Mouse (Mus musculus) hindbrain, embryonic 16.5 days (tissue): Measurements from ENCODE around the gene Psen2. TPM values are rescaled to one million over a fixed set of nuclear protein-coding genes. Genes with fewer than 3 reads are reported as not detected.

Source experiments
- ATAC-seq: fragments of 200-750 bp; cut with Nextera tagmentation; 2 replicates; pipeline ENCODE4 v1.8.0; 2017; ENCODE audit warnings: moderate TSS enrichment, moderate library complexity
- H3K27ac ChIP-seq: fragments of 300-500 bp; sonication (generic); 2 replicates; pipeline ENCODE4 v1.5.1; 2014; ENCODE audit warnings: low read depth, mild to moderate bottlenecking, control low read depth, low read length, moderate library complexity
- H3K27me3 ChIP-seq: fragments of 300-500 bp; sonication (generic); replicated peaks from 2 replicates; pipeline ENCODE4 v1.6.1; 2014; ENCODE audit warnings: low read length; ENCODE audit not compliant: control insufficient read depth, insufficient read depth
- H3K36me3 ChIP-seq: fragments of 300-500 bp; sonication (generic); 2 replicates; pipeline ENCODE4 v1.6.1; 2014; ENCODE audit warnings: mild to moderate bottlenecking, low read length, moderate library complexity, mixed read lengths; ENCODE audit not compliant: control insufficient read depth, insufficient read depth
- H3K4me1 ChIP-seq: fragments of 300-500 bp; sonication (generic); 2 replicates; pipeline ENCODE4 v1.6.1; 2014; ENCODE audit warnings: low read depth, low read length; ENCODE audit not compliant: control insufficient read depth, insufficient read depth
- H3K4me2 ChIP-seq: fragments of 300-500 bp; sonication (generic); 2 replicates; pipeline ENCODE4 v1.6.1; 2014; ENCODE audit warnings: mild to moderate bottlenecking, low read length, control low read depth, moderate library complexity
- H3K4me3 ChIP-seq: fragments of 300-500 bp; sonication (generic); 2 replicates; pipeline ENCODE4 v1.5.1; 2014; ENCODE audit warnings: mild to moderate bottlenecking, low read length, control low read depth, moderate library complexity
- H3K9ac ChIP-seq: fragments of 300-500 bp; sonication (generic); 2 replicates; pipeline ENCODE4 v1.6.1; 2014; ENCODE audit warnings: low read depth, mild to moderate bottlenecking, control low read depth, low read length, moderate library complexity
- H3K9me3 ChIP-seq: fragments of 300-500 bp; sonication (generic); 2 replicates; pipeline ENCODE4 v1.6.1; 2014; ENCODE audit warnings: mild to moderate bottlenecking, low read length, moderate library complexity; ENCODE audit not compliant: control insufficient read depth
- WGBS: fragments of 180-500 bp; shearing (Covaris S2); extraction: QIAGEN DNeasy Blood & Tissue Kit; methylation state at CpG from one replicate; pipeline ENCODE4 v1.1.7; 2014; 5-methylcytosine and 5-hydroxymethylcytosine counted together
- polyA plus RNA-seq: library from polyadenylated mRNA; unstranded; fragments of >200 nt; fragmentation: Nextera tagmentation; extraction: Ambion mirVana; gene quantifications from 2 replicates; pipeline ENCODE4 v1.2.1, GENCODE M21; 2015

Gene Psen2
- polyA plus RNA-seq, 1 experiment from 2014 or later: 22.2 TPM

DNA sequence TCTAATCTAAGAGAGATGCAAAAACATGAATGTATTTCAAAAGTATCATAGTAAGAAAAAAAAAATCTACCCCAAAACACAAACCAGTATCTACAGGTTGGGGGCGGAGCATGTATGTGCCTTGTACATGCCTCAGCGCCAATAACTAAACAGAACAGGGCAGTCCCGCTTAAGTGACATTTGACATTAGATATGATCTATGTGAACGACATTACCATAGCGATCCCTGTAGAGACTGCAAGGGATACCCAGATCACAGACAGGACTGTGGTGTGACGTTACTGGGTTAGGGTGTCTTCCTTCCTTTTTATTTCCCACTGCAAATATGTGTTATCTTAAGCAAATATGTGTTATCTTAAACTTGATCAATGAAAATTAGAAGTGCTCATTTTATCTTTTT, 1.2 kb upstream of the Psen2 start:
- ATAC-seq: no peak
- Histone ChIP-seq H3K9me3 (no peaks in the 10 kb centered on the region), H3K27me3 (peaks cover 5% of the 10 kb centered on the region; the same call in 1 of the 2 replicates), H3K9ac (no peak overlapping the region), H3K4me2 (no peak overlapping the region), H3K36me3 (no peaks in the 10 kb centered on the region), H3K4me3 (no peak overlapping the region), H3K4me1 (no peaks in the 10 kb centered on the region; the same call in 1 of the 2 replicates), H3K27ac (no peak overlapping the region)
- 83% methylated on average over 6 of the region's 6 CpGs for WGBS

DNA sequence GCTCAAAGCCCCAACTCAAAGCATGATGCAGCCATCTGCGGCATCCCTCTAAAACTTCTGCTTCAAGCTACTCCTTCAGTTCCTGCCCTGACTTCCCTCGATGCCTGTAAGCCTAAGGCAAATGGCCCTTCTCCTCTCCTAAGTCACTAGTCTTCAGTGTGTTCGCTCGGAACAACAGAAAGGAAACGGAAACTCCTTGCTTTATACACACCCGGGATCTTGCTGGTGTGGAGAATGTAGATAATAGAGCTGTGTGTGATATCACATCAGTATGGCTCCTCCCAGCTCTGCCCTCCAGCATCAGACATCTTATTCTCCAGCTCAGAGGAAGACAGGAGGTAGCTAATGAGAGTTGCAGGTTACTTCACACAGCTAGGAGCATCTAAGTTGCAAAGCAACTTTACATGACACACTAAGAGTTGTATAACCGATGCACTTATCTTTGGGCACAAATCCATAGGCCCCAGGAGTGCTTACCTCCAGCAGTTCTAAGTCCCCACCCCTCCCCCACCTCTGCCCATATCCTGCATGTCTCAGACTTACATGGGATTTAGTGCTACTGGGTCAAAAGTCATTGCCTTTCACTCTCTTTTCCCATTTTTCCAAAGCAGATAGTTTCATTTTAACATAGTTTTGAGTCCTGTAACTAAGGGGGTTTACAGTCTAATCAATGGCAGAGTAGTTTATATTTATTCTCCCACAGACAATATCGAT, 1.2 kb downstream of the Psen2 start:
- peaks cover 3% of the 10 kb centered on the region; the same call in 1 of the 2 replicates for H3K27me3 ChIP-seq
- H3K27ac ChIP-seq: no peak overlapping the region
- H3K4me3 ChIP-seq: no peak overlapping the region
- peaks cover under 1% of the 10 kb centered on the region; the same call in 1 of the 2 replicates for H3K4me1 ChIP-seq
- H3K4me2 ChIP-seq: no peak overlapping the region
- no peak for ATAC-seq
- 84% methylated on average over 8 of the region's 8 CpGs for WGBS
- no peaks in the 10 kb centered on the region for H3K36me3 ChIP-seq
- H3K9ac ChIP-seq: no peak overlapping the region
- no peaks in the 10 kb centered on the region for H3K9me3 ChIP-seq

DNA sequence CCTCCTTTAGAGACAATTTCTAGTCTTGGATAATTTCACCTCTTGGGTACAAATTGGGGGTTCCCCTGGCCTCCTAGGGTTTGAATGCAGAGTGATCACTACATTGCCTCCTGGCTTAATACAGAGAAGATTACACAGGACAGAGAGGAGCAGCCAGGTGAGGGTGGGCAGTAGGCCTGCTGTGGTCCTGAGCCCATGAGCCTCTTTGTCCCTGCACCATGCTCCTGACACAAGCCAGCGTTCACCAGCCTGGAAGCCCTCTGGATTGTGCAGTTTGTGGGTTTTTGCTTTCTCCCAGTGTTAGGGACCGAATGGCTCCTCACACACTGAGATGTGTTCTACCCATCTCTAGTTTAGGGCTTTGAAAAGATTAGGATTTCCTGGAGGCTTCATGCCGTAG, 1.8 kb downstream of the Psen2 start:
- peaks cover 4% of the 10 kb centered on the region; the same call in 1 of the 2 replicates for H3K4me1 ChIP-seq
- no peak overlapping the region for H3K4me2 ChIP-seq
- no peak overlapping the region for H3K4me3 ChIP-seq
- 88% methylated on average over 3 of the region's 3 CpGs for WGBS
- H3K27me3 ChIP-seq: peaks cover 3% of the 10 kb centered on the region; the same call in 1 of the 2 replicates
- no peak overlapping the region for H3K27ac ChIP-seq
- ATAC-seq: no peak
- H3K36me3 ChIP-seq: no peaks in the 10 kb centered on the region
- no peaks in the 10 kb centered on the region for H3K9me3 ChIP-seq
- H3K9ac ChIP-seq: no peak overlapping the region

DNA sequence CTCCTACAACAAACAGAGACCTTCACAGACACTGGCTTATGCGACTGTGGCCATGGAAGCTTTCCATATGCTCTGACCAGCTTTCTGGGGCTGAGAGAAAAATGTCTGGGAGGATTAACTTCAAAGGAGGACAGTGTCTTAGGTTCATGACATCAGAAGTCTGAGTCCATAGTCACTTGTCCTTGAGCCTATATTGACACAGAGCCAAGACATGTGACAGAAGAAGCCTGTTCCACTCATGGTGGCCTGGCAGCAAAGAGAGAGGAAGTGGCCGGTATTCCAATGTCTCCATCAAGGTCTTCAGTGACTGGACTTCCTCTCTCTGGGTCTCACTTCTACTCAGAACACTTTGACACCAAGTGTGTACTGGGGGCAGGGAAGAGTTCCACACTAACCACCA, 2.4 kb downstream of the Psen2 start:
- H3K4me1 ChIP-seq: peaks cover 4% of the 10 kb centered on the region; the same call in 1 of the 2 replicates
- peaks cover 3% of the 10 kb centered on the region; the same call in 1 of the 2 replicates for H3K27me3 ChIP-seq
- WGBS: 91% methylated on average over 2 of the region's 2 CpGs
- no peak for ATAC-seq
- no peak overlapping the region for H3K4me2 ChIP-seq
- no peak overlapping the region for H3K27ac ChIP-seq
- no peaks in the 10 kb centered on the region for H3K9me3 ChIP-seq
- no peak overlapping the region for H3K4me3 ChIP-seq
- no peaks in the 10 kb centered on the region for H3K36me3 ChIP-seq
- H3K9ac ChIP-seq: no peak overlapping the region

DNA sequence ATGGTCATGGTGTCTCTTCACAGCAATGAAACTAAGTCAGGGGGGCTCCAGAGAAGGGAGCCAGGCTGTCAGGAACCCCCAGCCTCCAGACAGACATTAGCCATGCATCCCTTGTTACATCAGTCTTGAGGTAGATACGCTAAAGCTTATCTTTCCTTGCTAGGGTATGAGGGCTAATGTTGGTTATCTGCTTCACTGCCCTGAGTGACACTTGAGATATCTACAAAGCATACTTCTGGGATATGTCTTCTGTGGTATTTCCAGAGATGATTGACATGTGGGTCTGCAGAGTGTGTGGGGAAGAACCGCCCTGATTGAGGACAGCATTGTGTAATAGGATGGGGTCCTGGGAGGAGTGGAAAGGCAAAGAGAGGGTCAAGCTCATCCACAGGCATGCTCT, 3.5 kb downstream of the Psen2 start:
- Histone ChIP-seq H3K36me3 (no peaks in the 10 kb centered on the region), H3K9me3 (no peaks in the 10 kb centered on the region), H3K27me3 (no peaks in the 10 kb centered on the region), H3K4me2 (no peak overlapping the region), H3K4me1 (peaks cover 11% of the 10 kb centered on the region), H3K9ac (no peak overlapping the region), H3K27ac (no peak overlapping the region), H3K4me3 (no peak overlapping the region)
- WGBS: 81% methylated on average over 2 of the region's 2 CpGs
- no peak for ATAC-seq

DNA sequence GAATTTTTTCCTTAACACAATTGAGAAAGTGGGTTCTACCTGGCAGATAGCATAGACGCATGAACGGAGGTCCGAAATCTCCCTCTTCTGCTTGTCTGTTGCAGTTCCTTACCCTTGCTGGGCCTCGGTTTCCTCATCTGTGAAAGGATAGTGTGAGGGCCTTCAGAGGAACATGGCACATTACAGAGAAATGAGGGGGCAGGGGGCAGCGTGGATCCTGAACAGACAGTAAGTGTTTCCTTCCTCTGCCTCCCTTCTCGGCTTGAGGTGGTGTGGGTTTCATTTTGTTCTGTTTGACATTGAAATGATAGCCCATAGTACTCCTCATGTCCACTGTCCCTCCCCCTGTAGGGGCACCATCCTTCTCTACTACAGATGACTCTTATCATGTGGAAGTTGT, 5.8 kb downstream of the Psen2 start:
- WGBS: 91% methylated on average over 6 of the region's 6 CpGs
- Histone ChIP-seq H3K4me2 (no peak overlapping the region), H3K9me3 (no peaks in the 10 kb centered on the region), H3K9ac (no peak overlapping the region), H3K4me3 (no peak overlapping the region), H3K36me3 (no peaks in the 10 kb centered on the region), H3K4me1 (peaks cover 14% of the 10 kb centered on the region), H3K27me3 (no peaks in the 10 kb centered on the region), H3K27ac (no peak overlapping the region)
- no peak for ATAC-seq

DNA sequence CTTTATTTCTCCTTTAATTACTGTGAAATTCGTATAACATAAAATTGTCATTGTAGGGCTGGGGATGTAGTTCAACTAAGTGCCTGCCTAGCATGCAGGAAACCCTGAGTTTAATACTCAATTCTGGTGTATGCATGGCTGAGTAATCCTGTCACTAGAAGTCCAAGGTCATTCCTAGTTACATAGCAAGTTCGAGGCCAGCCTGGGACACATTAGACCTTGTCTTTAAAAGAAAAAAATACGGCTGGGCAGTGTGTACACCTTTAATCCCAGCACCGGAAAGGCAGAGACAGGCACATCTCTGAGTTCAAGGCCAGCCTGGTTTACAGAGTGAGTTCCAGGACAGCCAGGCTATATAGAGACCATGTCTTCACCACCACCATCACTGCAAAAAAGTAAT, 6.4 kb downstream of the Psen2 start:
- Histone ChIP-seq H3K4me2 (peak overlapping the region; percentile 86), H3K36me3 (no peaks in the 10 kb centered on the region), H3K27ac (peak overlapping the region; percentile 81), H3K4me3 (peak overlapping the region; percentile 71), H3K9me3 (no peaks in the 10 kb centered on the region), H3K4me1 (peaks cover 14% of the 10 kb centered on the region), H3K27me3 (no peaks in the 10 kb centered on the region), H3K9ac (peak overlapping the region; percentile 84)
- WGBS: 64% methylated on average over 4 of the region's 4 CpGs
- ATAC-seq: 0 out of 2 replicates have a peak, but pooled peaks have one; percentile 1

DNA sequence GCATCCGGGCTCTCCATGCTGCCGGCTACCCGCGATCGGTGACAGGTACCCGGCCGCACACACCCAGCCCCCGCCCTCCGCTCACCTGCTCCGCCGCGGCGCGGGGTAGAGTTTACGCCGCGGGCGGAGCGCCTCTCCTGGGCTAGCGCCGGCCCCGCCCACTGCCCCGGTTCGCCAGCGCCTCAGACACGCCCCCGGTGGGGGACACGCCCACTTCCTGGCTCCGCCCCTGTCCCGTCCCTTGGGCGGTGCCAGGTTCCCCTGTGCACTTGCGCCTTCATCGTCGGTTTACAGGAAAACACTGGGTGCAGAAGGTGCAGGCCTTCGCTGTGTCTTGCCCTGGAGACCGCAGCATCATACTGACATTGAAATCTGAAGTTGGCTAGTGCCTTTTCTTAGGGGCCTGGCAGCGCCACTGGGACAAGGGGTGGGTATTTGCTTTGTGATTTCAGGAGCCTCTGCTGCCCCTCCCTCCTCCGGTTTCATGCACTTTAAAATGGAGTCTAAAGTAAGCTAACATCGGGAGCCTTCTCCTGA, 7.0 kb downstream of the Psen2 start:
- H3K4me2 ChIP-seq: peak overlapping the region; percentile 86
- H3K4me1 ChIP-seq: peaks cover 14% of the 10 kb centered on the region
- H3K4me3 ChIP-seq: peak overlapping the region; percentile 71
- peak overlapping the region; percentile 81 for H3K27ac ChIP-seq
- ATAC-seq: peak; percentile 95
- H3K36me3 ChIP-seq: no peaks in the 10 kb centered on the region
- H3K9ac ChIP-seq: peak overlapping the region; percentile 84
- H3K9me3 ChIP-seq: no peaks in the 10 kb centered on the region
- H3K27me3 ChIP-seq: no peaks in the 10 kb centered on the region
- 0% methylated on average over 15 of the region's 39 CpGs for WGBS

DNA sequence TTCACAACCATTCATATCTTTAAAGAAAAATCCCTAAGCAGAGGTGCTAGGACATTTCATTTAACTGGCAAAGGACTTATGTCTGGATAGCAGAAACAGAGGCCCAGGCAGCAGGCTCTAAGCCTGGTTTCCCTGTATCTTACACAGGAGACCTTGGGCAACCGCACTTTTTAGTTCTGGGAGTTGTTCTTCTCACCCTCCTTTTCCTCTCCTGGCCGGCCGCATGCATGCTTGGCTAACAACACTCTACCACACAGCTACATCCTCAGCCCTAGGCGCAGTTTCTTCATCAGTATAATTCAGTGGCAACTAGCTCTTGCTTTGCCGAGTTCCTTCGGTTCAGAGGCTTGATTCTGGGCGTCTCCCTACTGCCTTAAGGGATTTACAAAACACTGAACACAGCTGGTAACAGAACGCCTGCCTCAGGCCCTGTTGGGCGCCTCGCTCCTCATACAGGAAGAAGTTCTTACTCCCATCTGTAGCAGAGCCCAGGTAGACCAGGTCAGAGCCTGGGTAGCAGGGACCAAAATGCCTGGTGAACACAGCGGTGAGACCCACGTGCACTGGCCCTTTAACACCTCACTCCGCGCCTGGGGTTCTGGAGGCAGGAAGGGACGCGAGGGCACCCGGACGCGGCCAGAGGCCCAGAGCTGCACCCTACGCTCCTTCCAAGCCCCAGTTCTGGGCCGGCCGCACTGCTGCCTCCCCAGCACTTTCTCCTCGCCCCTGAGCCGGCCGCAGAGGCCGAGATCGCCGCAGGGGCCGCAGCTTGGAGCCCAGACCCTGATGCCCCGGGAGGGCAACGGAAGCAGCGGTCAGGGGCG, 7.7 kb downstream of the Psen2 start:
- WGBS: 3% methylated on average over 30 of the region's 33 CpGs
- Histone ChIP-seq H3K9me3 (no peaks in the 10 kb centered on the region), H3K9ac (peak overlapping the region; percentile 84), H3K4me3 (peak overlapping the region; percentile 71), H3K36me3 (no peaks in the 10 kb centered on the region), H3K27ac (peak overlapping the region; percentile 81), H3K4me2 (peak overlapping the region; percentile 86), H3K27me3 (no peaks in the 10 kb centered on the region), H3K4me1 (peaks cover 14% of the 10 kb centered on the region)
- ATAC-seq: peak; percentile 74
